Mouse (Mus musculus): ENCODE measurements at regions not wholly inside any gene's neighbourhood (a gene's known extent, or its start where the extent isn't known, plus 50 kb on each side); places are given as distances from the start of the nearest gene placed in this dataset.

GRCm38 (mm10) chr17:72782775-72783174, 53.5 kb upstream of the Ypel5 start:
- Histone ChIP-seq H3K9ac (ENCODE audit: low read depth, low read length) (no peak overlapping the region), H3K27ac (replicated peaks; ENCODE audit: insufficient read depth, low read depth, low read length) (no peak overlapping the region), H3K27me3 (ENCODE audit: control insufficient read depth, insufficient read depth, low read length) (no peaks in the 10 kb centered on the region), H3K79me2 (ENCODE audit: control insufficient read depth, insufficient read depth, low read length) (no peaks in the 10 kb centered on the region), H3K4me3 (ENCODE audit: insufficient read depth, low read depth, low read length) (no peak overlapping the region), H3K4me1 (ENCODE audit: control insufficient read depth, insufficient read depth, low read length) (no peaks in the 10 kb centered on the region), H3K36me3 (ENCODE audit: control insufficient read depth, insufficient read depth, low read length) (no peaks in the 10 kb centered on the region)
- no peak for DNase-seq (ENCODE audit: extremely low read depth, low read depth, low spot score)
- 53% methylated on average over 7 of the region's 7 CpGs for WGBS
- TF ChIP-seq POLR2A (IDR thresholded peaks at IDR 0.05; ENCODE audit: extremely low read depth, insufficient read depth, low read length) (no peak), CTCF (IDR thresholded peaks at IDR 0.05; ENCODE audit: low read depth, low read length) (no peak)

- no peaks in the 10 kb centered on the region for H3K79me2 ChIP-seq (ENCODE audit: control insufficient read depth, insufficient read depth, low read length)
- H3K4me1 ChIP-seq (ENCODE audit: control insufficient read depth, insufficient read depth, low read length): no peaks in the 10 kb centered on the region
- H3K9ac ChIP-seq (ENCODE audit: low read depth, low read length): no peak overlapping the region
- no peak for TF ChIP-seq POLR2A (IDR thresholded peaks at IDR 0.05; ENCODE audit: extremely low read depth, insufficient read depth, low read length)
- TF ChIP-seq CTCF (IDR thresholded peaks at IDR 0.05; ENCODE audit: low read depth, low read length): peak; percentile 76
- H3K4me3 ChIP-seq (ENCODE audit: insufficient read depth, low read depth, low read length): no peak overlapping the region
- no peak overlapping the region for H3K27ac ChIP-seq (replicated peaks; ENCODE audit: insufficient read depth, low read depth, low read length)
- H3K36me3 ChIP-seq (ENCODE audit: control insufficient read depth, insufficient read depth, low read length): no peaks in the 10 kb centered on the region
- 11% methylated on average over 6 of the region's 6 CpGs for WGBS
- peak; percentile 37 for DNase-seq (ENCODE audit: extremely low read depth, low read depth, low spot score)
- no peaks in the 10 kb centered on the region for H3K27me3 ChIP-seq (ENCODE audit: control insufficient read depth, insufficient read depth, low read length)
These were observed 54.5 kb upstream of the Ypel5 start for GRCm38 (mm10) chr17:72781786-72782185.

GRCm38 (mm10) chr17:72768266-72768665, 68.0 kb upstream of the Ypel5 start:
- WGBS: 52% methylated on average over 4 of the region's 4 CpGs
- Histone ChIP-seq H3K79me2 (ENCODE audit: control insufficient read depth, insufficient read depth, low read length) (no peaks in the 10 kb centered on the region), H3K4me3 (ENCODE audit: insufficient read depth, low read depth, low read length) (no peak overlapping the region), H3K36me3 (ENCODE audit: control insufficient read depth, insufficient read depth, low read length) (no peaks in the 10 kb centered on the region), H3K27ac (replicated peaks; ENCODE audit: insufficient read depth, low read depth, low read length) (no peak overlapping the region), H3K9ac (ENCODE audit: low read depth, low read length) (no peak overlapping the region), H3K4me1 (ENCODE audit: control insufficient read depth, insufficient read depth, low read length) (no peaks in the 10 kb centered on the region), H3K27me3 (ENCODE audit: control insufficient read depth, insufficient read depth, low read length) (no peaks in the 10 kb centered on the region)
- no peak for DNase-seq (ENCODE audit: extremely low read depth, low read depth, low spot score)
- no peak for TF ChIP-seq POLR2A (IDR thresholded peaks at IDR 0.05; ENCODE audit: extremely low read depth, insufficient read depth, low read length)
- no peak for TF ChIP-seq CTCF (IDR thresholded peaks at IDR 0.05; ENCODE audit: low read depth, low read length)

GRCm38 (mm10) chr17:72760937-72761336, 75.3 kb upstream of the Ypel5 start:
- DNase-seq (ENCODE audit: extremely low read depth, low read depth, low spot score): no peak
- no peaks in the 10 kb centered on the region for H3K36me3 ChIP-seq (ENCODE audit: control insufficient read depth, insufficient read depth, low read length)
- no peaks in the 10 kb centered on the region for H3K27me3 ChIP-seq (ENCODE audit: control insufficient read depth, insufficient read depth, low read length)
- TF ChIP-seq POLR2A (IDR thresholded peaks at IDR 0.05; ENCODE audit: extremely low read depth, insufficient read depth, low read length) (no peak), CTCF (IDR thresholded peaks at IDR 0.05; ENCODE audit: low read depth, low read length) (no peak)
- no peak overlapping the region for H3K9ac ChIP-seq (ENCODE audit: low read depth, low read length)
- no peaks in the 10 kb centered on the region for H3K79me2 ChIP-seq (ENCODE audit: control insufficient read depth, insufficient read depth, low read length)
- no peak overlapping the region for H3K4me3 ChIP-seq (ENCODE audit: insufficient read depth, low read depth, low read length)
- WGBS: 82% methylated on average over 3 of the region's 3 CpGs
- H3K27ac ChIP-seq (replicated peaks; ENCODE audit: insufficient read depth, low read depth, low read length): no peak overlapping the region
- no peaks in the 10 kb centered on the region for H3K4me1 ChIP-seq (ENCODE audit: control insufficient read depth, insufficient read depth, low read length)

- TF ChIP-seq POLR2A (IDR thresholded peaks at IDR 0.05; ENCODE audit: extremely low read depth, insufficient read depth, low read length): no peak
- TF ChIP-seq CTCF (IDR thresholded peaks at IDR 0.05; ENCODE audit: low read depth, low read length): no peak
- no peaks in the 10 kb centered on the region for H3K4me1 ChIP-seq (ENCODE audit: control insufficient read depth, insufficient read depth, low read length)
- H3K79me2 ChIP-seq (ENCODE audit: control insufficient read depth, insufficient read depth, low read length): no peaks in the 10 kb centered on the region
- H3K27me3 ChIP-seq (ENCODE audit: control insufficient read depth, insufficient read depth, low read length): no peaks in the 10 kb centered on the region; the same call in 1 of the 2 replicates
- no peak for DNase-seq (ENCODE audit: extremely low read depth, low read depth, low spot score)
- H3K9ac ChIP-seq (ENCODE audit: low read depth, low read length): no peak overlapping the region
- no peaks in the 10 kb centered on the region for H3K36me3 ChIP-seq (ENCODE audit: control insufficient read depth, insufficient read depth, low read length)
- H3K4me3 ChIP-seq (ENCODE audit: insufficient read depth, low read depth, low read length): no peak overlapping the region
- no peak overlapping the region for H3K27ac ChIP-seq (replicated peaks; ENCODE audit: insufficient read depth, low read depth, low read length)
- WGBS: 50% methylated on average over 4 of the region's 4 CpGs
These were observed 89.8 kb upstream of the Ypel5 start for GRCm38 (mm10) chr17:72746411-72746810.

GRCm38 (mm10) chr17:72733006-72733405, 103.2 kb upstream of the Ypel5 start:
- Histone ChIP-seq H3K9ac (ENCODE audit: low read depth, low read length) (no peak overlapping the region), H3K36me3 (ENCODE audit: control insufficient read depth, insufficient read depth, low read length) (no peaks in the 10 kb centered on the region), H3K4me1 (ENCODE audit: control insufficient read depth, insufficient read depth, low read length) (no peaks in the 10 kb centered on the region), H3K4me3 (ENCODE audit: insufficient read depth, low read depth, low read length) (no peak overlapping the region), H3K27me3 (ENCODE audit: control insufficient read depth, insufficient read depth, low read length) (no peaks in the 10 kb centered on the region), H3K79me2 (ENCODE audit: control insufficient read depth, insufficient read depth, low read length) (no peaks in the 10 kb centered on the region), H3K27ac (replicated peaks; ENCODE audit: insufficient read depth, low read depth, low read length) (no peak overlapping the region)
- no peak for DNase-seq (ENCODE audit: extremely low read depth, low read depth, low spot score)
- WGBS: 93% methylated on average over 1 of the region's 1 CpGs
- TF ChIP-seq POLR2A (IDR thresholded peaks at IDR 0.05; ENCODE audit: extremely low read depth, insufficient read depth, low read length) (no peak), CTCF (IDR thresholded peaks at IDR 0.05; ENCODE audit: low read depth, low read length) (no peak)
